Mouse (Mus musculus) forebrain, embryonic 10.5 days (tissue): Measurements from ENCODE around the gene Zfp839. TPM values are rescaled to one million over a fixed set of nuclear protein-coding genes. Genes with fewer than 3 reads are reported as not detected.

Experiments used
- DNase-seq: peaks from one replicate; pipeline ENCODE4 v3.0.0-alpha.2; 2017; ENCODE audit warnings: low spot score; ENCODE audit errors: extremely low spot score
- H3K27ac ChIP-seq: fragments of 300-500 bp; sonication (generic); 2 replicates; pipeline ENCODE4 v1.5.1; 2016; ENCODE audit warnings: mild to moderate bottlenecking
- H3K27me3 ChIP-seq: fragments of 300-500 bp; sonication (generic); 2 replicates; pipeline ENCODE4 v1.6.1; 2016; ENCODE audit warnings: mild to moderate bottlenecking; ENCODE audit not compliant: poor library complexity, severe bottlenecking
- H3K36me3 ChIP-seq: fragments of 300-500 bp; sonication (generic); replicated peaks from 2 replicates; pipeline ENCODE4 v1.6.1; 2016; ENCODE audit warnings: mild to moderate bottlenecking, moderate library complexity
- H3K4me1 ChIP-seq: fragments of 300-500 bp; sonication (generic); 2 replicates; pipeline ENCODE4 v1.6.1; 2016
- H3K4me3 ChIP-seq: fragments of 300-500 bp; sonication (generic); 2 replicates; pipeline ENCODE4 v1.5.1; 2016; ENCODE audit warnings: mild to moderate bottlenecking, moderate library complexity
- H3K9me3 ChIP-seq: fragments of 300-500 bp; sonication (generic); 2 replicates; pipeline ENCODE4 v1.6.1; 2016; ENCODE audit warnings: mild to moderate bottlenecking, moderate library complexity
- WGBS: fragments of 180-500 bp; shearing (Covaris S2); methylation state at CpG from one replicate; pipeline ENCODE4 v1.1.7; 2016; 5-methylcytosine and 5-hydroxymethylcytosine counted together
- polyA plus RNA-seq: library from polyadenylated mRNA; unstranded; fragments of >200 nt; fragmentation: Nextera tagmentation; extraction: Ambion mirVana; gene quantifications from 2 replicates; pipeline ENCODE4 v1.2.1, GENCODE M21; 2016

The Zfp839 gene
- polyA plus RNA-seq, 1 experiment from 2014 or later = 4.2 TPM

DNA sequence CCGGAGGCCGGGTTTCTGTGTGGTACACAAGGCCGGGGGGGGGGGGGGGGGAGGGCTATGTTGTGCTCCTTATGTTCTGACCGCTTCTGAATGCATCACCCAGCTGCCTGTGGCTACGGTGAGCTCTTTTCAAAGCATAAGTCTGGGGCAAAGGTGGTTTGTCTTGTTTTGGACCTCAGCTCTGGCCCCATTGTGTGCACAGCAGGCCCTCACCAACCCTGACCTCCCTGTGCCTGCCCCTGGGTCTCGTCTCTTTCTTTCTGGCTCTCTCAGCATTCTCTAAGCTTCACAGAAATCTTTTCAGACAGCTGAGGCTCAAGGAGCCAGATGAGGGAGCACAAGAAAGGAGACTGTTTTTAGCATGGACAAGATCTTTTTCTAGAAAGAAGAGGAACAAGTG is 15.5 kb downstream of the Zfp839 start:
- Histone ChIP-seq H3K27me3 (no peaks in the 10 kb centered on the region), H3K27ac (peak overlapping the region; percentile 75), H3K4me3 (no peak overlapping the region), H3K9me3 (no peaks in the 10 kb centered on the region), H3K4me1 (peaks cover 33% of the 10 kb centered on the region), H3K36me3 (peaks cover 62% of the 10 kb centered on the region)
- no peak for DNase-seq
- WGBS = 47% methylated on average over 6 of the region's 6 CpGs

DNA sequence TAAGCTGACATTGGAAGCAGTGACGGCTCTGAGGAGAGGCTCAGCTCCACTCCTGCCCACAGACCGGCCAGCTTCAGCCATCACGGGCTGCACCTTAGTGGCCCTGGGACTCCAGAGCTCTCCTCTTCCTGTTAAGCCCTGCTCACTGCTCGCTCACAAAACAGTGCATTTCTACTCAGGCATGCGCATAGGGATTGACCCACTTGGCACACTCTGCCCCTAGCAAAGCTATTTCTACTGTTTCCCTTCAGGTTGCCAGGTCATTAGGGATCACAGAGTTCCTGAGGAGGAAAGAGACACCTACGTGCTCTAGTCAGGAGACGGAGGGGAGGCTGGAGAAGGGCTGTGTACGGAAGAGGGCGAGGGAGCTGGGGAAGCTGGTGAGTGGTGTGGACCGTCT is 15.9 kb downstream of the Zfp839 start:
- Histone ChIP-seq H3K4me3 (no peak overlapping the region), H3K27ac (peak overlapping the region; percentile 75), H3K4me1 (peaks cover 34% of the 10 kb centered on the region), H3K9me3 (no peaks in the 10 kb centered on the region), H3K36me3 (peaks cover 66% of the 10 kb centered on the region), H3K27me3 (no peaks in the 10 kb centered on the region)
- DNase-seq = no peak
- 79% methylated on average over 10 of the region's 10 CpGs for WGBS

DNA sequence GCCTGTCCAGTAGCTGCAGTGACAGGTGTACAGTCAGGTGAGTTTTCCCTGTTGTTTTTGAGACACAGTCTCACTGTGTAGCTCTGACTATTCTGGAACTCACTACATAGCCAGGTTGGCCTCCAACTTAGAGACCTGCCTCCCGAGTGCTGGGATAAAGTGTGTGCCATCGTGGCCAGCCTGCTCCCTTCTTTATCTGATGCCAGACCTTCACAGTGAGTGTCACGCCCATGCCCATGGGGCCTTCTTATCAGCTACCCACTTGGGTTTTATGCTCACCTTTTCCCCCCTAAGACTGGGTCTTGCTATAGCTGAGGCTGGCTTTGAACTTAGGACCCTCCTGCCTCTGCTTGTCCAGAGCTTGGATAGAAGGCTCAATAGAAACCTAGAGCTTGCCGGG is 20.1 kb downstream of the Zfp839 start:
- WGBS = 96% methylated on average over 4 of the region's 4 CpGs
- H3K27me3 ChIP-seq = no peaks in the 10 kb centered on the region
- DNase-seq = no peak
- peaks cover 88% of the 10 kb centered on the region for H3K36me3 ChIP-seq
- no peak overlapping the region for H3K27ac ChIP-seq
- no peak overlapping the region for H3K4me3 ChIP-seq
- no peaks in the 10 kb centered on the region for H3K9me3 ChIP-seq
- H3K4me1 ChIP-seq = peaks cover 17% of the 10 kb centered on the region

DNA sequence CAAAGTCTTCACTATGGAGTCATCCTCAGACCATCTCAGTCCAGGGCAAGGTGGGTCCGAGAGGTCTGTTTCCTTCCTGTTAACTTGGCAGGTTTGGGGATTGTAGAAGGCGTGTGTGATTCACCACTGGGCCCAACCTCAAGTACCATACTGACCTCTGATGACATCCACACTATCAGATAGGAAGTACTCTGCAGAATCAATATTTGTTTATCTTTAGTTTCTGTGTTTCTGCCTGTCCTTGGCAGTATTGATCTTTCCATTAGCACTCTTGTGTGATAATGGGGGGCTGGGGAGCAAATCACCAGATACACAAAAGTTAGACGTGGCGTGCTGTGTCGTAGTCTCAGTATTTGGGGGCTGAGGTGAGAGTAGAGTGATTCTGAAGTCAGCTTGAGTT is 21.2 kb downstream of the Zfp839 start:
- no peak for DNase-seq
- H3K27ac ChIP-seq = no peak overlapping the region
- H3K4me1 ChIP-seq = peaks cover 7% of the 10 kb centered on the region
- 94% methylated on average over 5 of the region's 5 CpGs for WGBS
- no peak overlapping the region for H3K4me3 ChIP-seq
- H3K36me3 ChIP-seq = peaks cover 95% of the 10 kb centered on the region
- H3K27me3 ChIP-seq = no peaks in the 10 kb centered on the region
- H3K9me3 ChIP-seq = no peaks in the 10 kb centered on the region

DNA sequence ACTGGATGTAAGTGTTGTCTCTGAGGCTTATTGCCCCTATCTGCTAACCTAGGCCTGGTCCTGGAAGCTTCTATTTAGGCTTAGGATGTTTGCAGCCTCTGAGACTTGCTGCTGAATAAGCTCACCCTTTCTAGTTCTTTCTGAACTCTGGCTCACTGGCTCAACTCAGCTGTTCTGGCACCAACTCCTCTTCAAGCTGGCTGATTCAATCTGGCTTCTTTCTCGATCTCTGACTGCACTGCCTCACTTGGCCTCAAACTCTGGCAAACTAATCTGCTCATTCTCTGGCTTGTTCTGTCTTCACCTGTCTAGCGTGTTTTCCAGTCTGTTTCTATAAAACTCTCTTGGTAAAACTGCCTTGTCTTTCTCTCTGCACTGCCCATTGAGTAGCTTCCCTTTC is 25.3 kb downstream of the Zfp839 start:
- Histone ChIP-seq H3K9me3 (no peaks in the 10 kb centered on the region), H3K4me3 (no peak overlapping the region), H3K4me1 (0 out of 2 replicates have a peak, but pooled peaks cover 3% of the 10 kb centered on the region), H3K27me3 (no peaks in the 10 kb centered on the region), H3K36me3 (peaks cover 95% of the 10 kb centered on the region), H3K27ac (no peak overlapping the region)
- no peak for DNase-seq
- WGBS = 88% methylated on average over 2 of the region's 2 CpGs

DNA sequence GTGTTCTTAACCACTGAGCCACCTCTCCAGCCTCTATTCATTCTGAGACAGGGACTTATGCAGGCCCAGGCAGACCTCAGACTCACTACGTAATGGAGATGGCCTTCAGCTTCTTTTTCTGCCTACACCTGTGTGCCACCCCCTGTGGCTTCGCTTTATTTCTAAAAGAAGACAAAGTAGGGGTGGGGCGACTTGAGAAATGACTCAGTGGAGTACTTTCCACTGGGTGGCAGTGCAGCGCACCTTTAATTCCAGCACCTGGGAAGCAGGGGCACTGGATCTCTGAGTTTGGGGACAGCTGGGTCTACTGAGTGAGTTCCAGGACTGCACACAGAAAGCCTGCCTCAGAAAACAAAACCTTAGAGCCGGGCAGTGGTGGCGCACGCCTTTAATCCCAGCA is 32.2 kb downstream of the Zfp839 start:
- no peak for DNase-seq
- 89% methylated on average over 7 of the region's 7 CpGs for WGBS
- Histone ChIP-seq H3K27me3 (no peaks in the 10 kb centered on the region), H3K36me3 (peaks cover 76% of the 10 kb centered on the region), H3K27ac (no peak overlapping the region), H3K4me3 (no peak overlapping the region), H3K9me3 (no peaks in the 10 kb centered on the region), H3K4me1 (no peaks in the 10 kb centered on the region)

DNA sequence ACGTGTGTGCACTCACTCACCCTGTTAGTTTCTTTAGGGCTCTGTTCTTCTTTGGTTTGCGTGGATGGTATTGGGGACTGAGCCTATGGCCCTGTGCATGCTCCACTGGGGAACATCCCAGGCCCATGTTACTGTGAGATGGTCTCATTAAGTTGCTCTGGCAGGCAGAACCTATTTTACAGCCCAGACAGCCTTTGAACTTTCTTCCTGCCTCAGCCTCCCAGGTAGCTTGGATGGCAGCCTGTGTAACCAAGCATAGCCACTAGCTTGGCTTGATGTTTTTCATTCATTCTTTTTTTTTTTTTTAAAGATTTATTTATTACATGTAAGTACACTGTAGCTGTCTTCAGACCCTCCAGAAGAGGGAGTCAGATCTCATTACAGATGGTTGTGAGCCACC is 35.2 kb downstream of the Zfp839 start:
- H3K27ac ChIP-seq = no peak overlapping the region
- no peak overlapping the region for H3K4me3 ChIP-seq
- peaks cover 18% of the 10 kb centered on the region for H3K4me1 ChIP-seq
- WGBS = 98% methylated on average over 2 of the region's 2 CpGs
- peaks cover 52% of the 10 kb centered on the region for H3K36me3 ChIP-seq
- no peaks in the 10 kb centered on the region for H3K27me3 ChIP-seq
- no peak for DNase-seq
- no peaks in the 10 kb centered on the region for H3K9me3 ChIP-seq

DNA sequence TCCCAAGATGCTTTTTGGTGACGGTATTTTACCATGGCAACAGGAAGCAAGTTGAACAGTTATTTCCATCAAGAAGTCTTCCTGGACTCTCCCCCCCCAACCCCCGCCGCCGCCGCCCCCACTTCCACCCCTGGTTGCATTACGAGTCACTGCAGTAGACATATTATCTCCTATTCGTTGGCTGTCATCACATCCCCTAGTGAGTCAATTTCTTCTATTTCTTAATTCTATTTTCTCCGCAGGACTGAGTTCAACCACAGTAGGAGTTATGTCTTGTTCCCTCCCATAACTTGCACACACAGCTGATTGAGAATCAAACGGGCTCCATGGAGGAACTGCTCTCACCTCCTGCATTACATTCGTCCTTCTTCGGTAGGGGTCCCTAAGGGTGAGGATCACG is 38.1 kb downstream of the Zfp839 start:
- Histone ChIP-seq H3K4me3 (peak overlapping the region; percentile 76), H3K27ac (peak overlapping the region; percentile 94), H3K36me3 (peaks cover 24% of the 10 kb centered on the region), H3K4me1 (peaks cover 22% of the 10 kb centered on the region), H3K27me3 (no peaks in the 10 kb centered on the region), H3K9me3 (no peaks in the 10 kb centered on the region)
- WGBS = 52% methylated on average over 12 of the region's 12 CpGs
- DNase-seq = no peak

DNA sequence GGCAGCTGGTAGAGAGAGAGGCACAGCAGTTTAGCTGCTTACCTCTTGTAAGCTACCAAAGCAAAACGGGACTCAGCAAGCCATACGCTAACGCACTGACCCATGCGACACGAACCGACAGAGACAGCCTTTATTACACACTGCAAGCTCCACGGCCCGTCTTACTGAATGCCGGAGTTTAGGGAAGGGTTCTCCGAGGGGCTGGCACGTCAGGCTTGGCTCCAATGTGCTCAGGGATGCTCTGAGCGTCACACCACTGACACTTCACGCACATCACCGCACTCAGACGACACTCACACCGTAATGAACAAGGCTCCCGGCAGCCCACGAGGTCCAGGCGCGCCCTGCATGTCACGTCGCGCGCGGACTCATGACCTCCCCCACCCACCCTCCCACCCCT is 38.6 kb downstream of the Zfp839 start:
- Histone ChIP-seq H3K27me3 (no peaks in the 10 kb centered on the region), H3K4me3 (peak overlapping the region; percentile 76), H3K9me3 (no peaks in the 10 kb centered on the region), H3K27ac (peak overlapping the region; percentile 94), H3K4me1 (peaks cover 22% of the 10 kb centered on the region), H3K36me3 (peaks cover 19% of the 10 kb centered on the region)
- 0% methylated on average over 25 of the region's 25 CpGs for WGBS
- DNase-seq = no peak

DNA sequence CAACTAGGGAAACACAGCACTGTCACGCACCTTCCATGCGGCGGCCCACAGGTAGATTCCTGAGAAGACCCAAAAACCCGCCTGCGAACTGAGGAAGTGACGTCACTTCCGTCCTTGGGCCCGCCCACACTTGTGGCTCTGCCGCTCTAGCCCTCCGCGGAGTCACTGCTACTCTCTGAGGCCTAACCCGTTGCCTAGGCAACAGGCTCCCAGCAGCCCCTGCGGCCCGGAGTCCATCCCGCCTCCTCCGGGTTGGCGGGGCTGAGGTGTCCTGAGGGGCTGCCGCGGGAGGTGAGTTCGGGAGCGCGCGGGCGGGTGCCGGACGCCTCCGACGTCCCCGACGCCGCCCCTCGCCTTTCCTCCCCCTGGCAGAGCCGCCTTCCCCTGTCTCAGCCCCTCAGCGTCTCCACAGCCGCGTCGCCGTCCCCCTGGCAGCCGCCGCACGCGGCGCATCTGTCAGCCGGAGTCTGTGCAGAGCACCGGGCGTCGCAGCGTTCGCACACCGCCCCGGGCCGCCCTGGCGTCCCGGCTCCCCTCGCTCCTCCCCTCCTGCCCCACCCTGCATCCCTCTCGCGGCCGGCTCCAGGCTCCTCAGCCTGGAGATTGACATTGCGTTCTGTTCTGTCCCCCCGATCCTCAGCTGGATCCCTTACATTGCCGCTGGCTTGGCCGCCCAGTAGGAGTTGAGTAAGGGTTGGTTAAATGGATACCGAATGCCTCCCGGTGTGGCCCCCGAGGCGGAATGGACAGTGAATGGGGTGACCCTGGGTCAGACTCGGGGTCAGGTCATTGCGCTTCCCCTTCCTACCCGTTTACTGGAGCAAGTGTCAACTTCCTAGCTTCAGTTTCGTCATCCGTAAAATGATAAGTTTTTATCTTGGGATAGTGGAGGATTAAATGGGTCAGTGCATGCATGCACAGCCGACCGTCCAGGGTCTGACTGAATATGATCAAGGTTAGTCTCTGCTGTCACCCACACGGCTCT is 39.3 kb downstream of the Zfp839 start, which contains the start of the genes Cinp and Tecpr2:
Gene Cinp, minus strand, starts transcription at position 110 of the 985 bp plus-strand sequence.
Gene Tecpr2, plus strand, starts transcription at position 229 of the 985 bp plus-strand sequence.
- H3K27me3 ChIP-seq = no peaks in the 10 kb centered on the region
- peak within 1 kb of the TSS; percentile 94 for H3K27ac ChIP-seq
- peaks cover 12% of the 10 kb centered on the region for H3K36me3 ChIP-seq
- DNase-seq = peak; percentile 97
- no peaks in the 10 kb centered on the region for H3K9me3 ChIP-seq
- WGBS = under 1% methylated on average over 73 of the region's 74 CpGs
- peaks cover 23% of the 10 kb centered on the region for H3K4me1 ChIP-seq
- peak within 1 kb of the TSS; percentile 76 for H3K4me3 ChIP-seq

DNA sequence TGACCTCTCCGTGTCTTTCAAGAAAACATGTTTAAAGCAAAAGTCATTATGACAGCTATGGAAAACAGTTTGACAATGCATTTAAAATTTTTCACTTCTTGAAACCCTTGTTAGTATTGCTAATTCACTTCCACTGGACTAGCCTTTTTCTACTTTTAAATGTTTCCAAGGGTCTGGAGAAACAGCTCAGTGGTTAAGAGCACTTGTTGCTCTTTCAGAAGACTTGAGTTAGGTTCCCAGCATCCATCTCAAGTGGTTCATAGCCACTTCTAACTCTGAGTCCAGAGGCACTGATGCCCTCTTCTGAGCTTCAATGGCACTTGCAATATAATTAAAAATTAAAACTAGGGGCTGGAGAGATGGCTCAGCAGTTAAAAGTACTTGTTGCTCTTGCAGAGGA is 41.8 kb downstream of the Zfp839 start:
- no peak overlapping the region for H3K4me3 ChIP-seq
- peaks cover 4% of the 10 kb centered on the region for H3K36me3 ChIP-seq
- DNase-seq = no peak
- H3K4me1 ChIP-seq = peaks cover 25% of the 10 kb centered on the region
- WGBS = 92% methylated on average over 1 of the region's 1 CpGs
- no peaks in the 10 kb centered on the region for H3K9me3 ChIP-seq
- H3K27ac ChIP-seq = no peak overlapping the region
- H3K27me3 ChIP-seq = no peaks in the 10 kb centered on the region

DNA sequence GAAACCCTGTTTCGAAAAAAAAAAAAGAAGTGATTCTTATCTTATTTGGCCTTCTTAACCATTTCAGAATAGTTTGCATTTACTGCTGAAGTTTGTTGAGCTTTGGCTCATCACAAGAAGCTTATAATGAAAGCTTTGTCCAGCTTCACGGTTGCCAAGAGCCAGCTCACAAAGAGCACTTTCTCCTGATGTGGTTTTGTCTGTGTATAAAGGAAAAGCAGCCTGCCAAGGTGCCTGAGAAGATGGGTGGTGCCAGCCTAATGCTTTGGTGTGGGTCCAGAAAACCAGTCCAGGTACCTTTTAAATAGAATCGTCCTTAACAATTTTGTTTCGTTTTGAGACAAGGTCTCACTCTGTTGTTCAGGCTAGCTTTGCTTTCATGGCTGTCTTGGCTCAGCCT is 52.1 kb downstream of the Zfp839 start:
- Histone ChIP-seq H3K27me3 (no peaks in the 10 kb centered on the region), H3K9me3 (no peaks in the 10 kb centered on the region), H3K4me3 (no peak overlapping the region), H3K27ac (no peak overlapping the region), H3K36me3 (peaks cover 11% of the 10 kb centered on the region), H3K4me1 (no peaks in the 10 kb centered on the region)
- 82% methylated on average over 4 of the region's 4 CpGs for WGBS
- DNase-seq = no peak

DNA sequence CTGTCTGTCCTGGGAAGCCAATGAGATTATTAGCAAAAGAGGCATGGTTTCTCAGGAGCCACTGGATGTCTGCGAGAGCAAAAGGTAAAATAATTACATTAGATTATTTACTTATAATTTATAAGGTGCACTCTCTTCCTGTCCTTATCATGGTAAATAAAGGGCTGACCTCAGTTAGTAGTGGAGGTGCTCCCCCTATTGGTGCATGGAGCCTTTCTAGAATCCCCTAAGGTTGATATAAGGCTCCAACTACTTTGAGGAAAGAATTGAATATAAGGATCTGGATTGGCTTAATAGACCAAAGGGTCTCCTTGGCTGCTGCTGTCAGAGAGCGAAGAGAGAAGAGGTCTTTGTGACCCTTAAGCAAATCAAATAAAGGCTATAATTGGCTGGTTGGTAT is 53.5 kb downstream of the Zfp839 start:
- Histone ChIP-seq H3K4me1 (no peaks in the 10 kb centered on the region), H3K36me3 (peaks cover 6% of the 10 kb centered on the region), H3K4me3 (no peak overlapping the region), H3K27ac (no peak overlapping the region), H3K9me3 (no peaks in the 10 kb centered on the region), H3K27me3 (no peaks in the 10 kb centered on the region)
- 92% methylated on average over 2 of the region's 2 CpGs for WGBS
- no peak for DNase-seq
